Mouse (Mus musculus) CH12.LX (cell line): Measurements from ENCODE around the gene Macrod2. TPM values are rescaled to one million over a fixed set of nuclear protein-coding genes. Genes with fewer than 3 reads are reported as not detected.

Experiments used
- DNase-seq: peaks from one replicate; pipeline ENCODE4 v3.0.0-alpha.2; 2013; ENCODE audit errors: extremely low read depth
- H3K27ac ChIP-seq: 2 replicates; pipeline ENCODE4 v1.5.1; 2012; ENCODE audit warnings: low read depth, mild to moderate bottlenecking, control low read depth, moderate library complexity; ENCODE audit not compliant: insufficient read depth
- H3K27me3 ChIP-seq: replicated peaks from 2 replicates; pipeline ENCODE3; 2012; ENCODE audit warnings: inconsistent platforms
- H3K36me3 ChIP-seq, 2 experiments: replicated peaks in 1 of 2; 2 replicates each; pipeline versions ENCODE3 to v1.6.1; 2012; ENCODE audit warnings: inconsistent platforms in 1 of 2, low read length in 1 of 2, mild to moderate bottlenecking in 1 of 2, mixed read lengths in 1 of 2, moderate library complexity in 1 of 2; ENCODE audit not compliant: control insufficient read depth in 1 of 2, insufficient read depth in 1 of 2
- H3K4me1 ChIP-seq, 2 experiments: 2 replicates each; pipeline ENCODE4 v1.6.1; 2012; ENCODE audit warnings: inconsistent platforms in 1 of 2, moderate library complexity in 1 of 2; ENCODE audit not compliant: insufficient read depth in 2 of 2, control insufficient read depth in 1 of 2
- H3K4me2 ChIP-seq: 2 replicates; pipeline ENCODE4 v1.6.1; 2012; ENCODE audit warnings: low read depth, mild to moderate bottlenecking, control low read depth; ENCODE audit not compliant: poor library complexity, insufficient read depth, severe bottlenecking
- H3K4me3 ChIP-seq, 3 experiments: fragments of 150-350 bp in 1 of 3; sonication (generic) in 1 of 3; replicated peaks in 1 of 3; 2 replicates each; pipeline versions ENCODE3 to v1.5.1; 2011 to 2012; ENCODE audit warnings: low read depth in 2 of 3, low read length in 2 of 3, mild to moderate bottlenecking in 2 of 3, moderate library complexity in 2 of 3, control low read depth in 1 of 3, improper control_type of control experiment in 1 of 3, inconsistent platforms in 1 of 3, mixed read lengths in 1 of 3; ENCODE audit not compliant: poor library complexity in 1 of 3
- H3K79me2 ChIP-seq: replicated peaks from 2 replicates; pipeline ENCODE4 v1.6.1; 2012; ENCODE audit warnings: mild to moderate bottlenecking, moderate library complexity; ENCODE audit not compliant: control insufficient read depth, poor library complexity, insufficient read depth, severe bottlenecking; ENCODE audit errors: extremely low read depth
- H3K9ac ChIP-seq: 2 replicates; pipeline ENCODE4 v1.6.1; 2012; ENCODE audit warnings: low read depth, mild to moderate bottlenecking, control low read depth, moderate library complexity; ENCODE audit not compliant: insufficient read depth
- H3K9me3 ChIP-seq: replicated peaks from 2 replicates; pipeline ENCODE3; 2012; ENCODE audit warnings: low read length, inconsistent platforms, mixed read lengths
- CTCF ChIP-seq, 2 experiments: IDR thresholded peaks in 1 of 2; conservative IDR thresholded peaks in 1 of 2; 2 replicates each; pipeline ENCODE4 v1.5.1; 2011 to 2012; ENCODE audit warnings: low read depth in 2 of 2, low read length in 2 of 2, improper control_type of control experiment in 1 of 2, inconsistent platforms in 1 of 2, mild to moderate bottlenecking in 1 of 2, moderate library complexity in 1 of 2
- ETS1 ChIP-seq: conservative IDR thresholded peaks from 2 replicates; pipeline ENCODE4 v1.6.1; 2012; ENCODE audit warnings: low read depth, mild to moderate bottlenecking, inconsistent platforms, low read length, improper control_type of control experiment, moderate library complexity
- HCFC1 ChIP-seq: IDR thresholded peaks from 2 replicates; pipeline ENCODE4 v1.6.1; 2012; ENCODE audit warnings: low read depth, mild to moderate bottlenecking, inconsistent platforms, low read length, improper control_type of control experiment
- IRF4 ChIP-seq: IDR thresholded peaks from 2 replicates; pipeline ENCODE4 v1.6.1; 2014; ENCODE audit warnings: low read depth, mild to moderate bottlenecking, inconsistent platforms, low read length, improper control_type of control experiment
- MAX ChIP-seq: IDR thresholded peaks from 2 replicates; pipeline ENCODE4 v1.6.1; 2011; ENCODE audit warnings: low read length, improper control_type of control experiment
- MAZ ChIP-seq: IDR thresholded peaks from 2 replicates; pipeline ENCODE4 v1.6.1; 2012; ENCODE audit warnings: low read depth, mild to moderate bottlenecking, inconsistent platforms, low read length, improper control_type of control experiment, moderate library complexity
- NRF1 ChIP-seq: IDR thresholded peaks from 2 replicates; pipeline ENCODE4 v1.6.1; 2014; ENCODE audit warnings: low read depth, mild to moderate bottlenecking, inconsistent platforms, low read length, improper control_type of control experiment, moderate library complexity
- RCOR1 ChIP-seq: conservative IDR thresholded peaks from 2 replicates; pipeline ENCODE4 v1.6.1; 2012; ENCODE audit warnings: low read depth, mild to moderate bottlenecking, inconsistent platforms, low read length, improper control_type of control experiment
- SIN3A ChIP-seq: IDR thresholded peaks from 2 replicates; pipeline ENCODE4 v1.6.1; 2012; ENCODE audit warnings: low read length, improper control_type of control experiment, inconsistent platforms
- TBP ChIP-seq: conservative IDR thresholded peaks from 2 replicates; pipeline ENCODE4 v1.6.1; 2011; ENCODE audit warnings: low read depth, low read length, improper control_type of control experiment
- TCF12 ChIP-seq: IDR thresholded peaks from 2 replicates; pipeline ENCODE4 v1.6.1; 2014; ENCODE audit warnings: low read depth, mild to moderate bottlenecking, inconsistent platforms, low read length, improper control_type of control experiment
- ZKSCAN1 ChIP-seq: IDR thresholded peaks from 2 replicates; pipeline ENCODE4 v1.6.1; 2012; ENCODE audit warnings: low read depth, inconsistent platforms, low read length, improper control_type of control experiment, borderline replicate concordance
- ZMIZ1 ChIP-seq: IDR thresholded peaks from 2 replicates; pipeline ENCODE4 v1.6.1; 2012; ENCODE audit warnings: low read depth, mild to moderate bottlenecking, inconsistent platforms, low read length, improper control_type of control experiment
- dilution Hi-C: fragments of 300-500 bp; cut with MboI; formaldehyde crosslinking; loops from 2 replicates; pipeline ENCODE4 v1.14.3; 2020; ENCODE audit warnings: low sequenced_read_pairs; ENCODE audit not compliant: extremely low pct_unique_long_range_greater_than_20kb, extremely low pct_ligation_motif_present
- in situ Hi-C: fragments of 300-500 bp; cut with MboI; formaldehyde crosslinking; loops from 3 replicates; pipeline ENCODE4 v1.14.3; 2019; ENCODE audit warnings: low sequenced_read_pairs, low pct_ligation_motif_present, low pct_unique_long_range_greater_than_20kb, mixed read lengths
- polyA plus RNA-seq: library from polyadenylated mRNA; unstranded; fragments of >175 nt; gene quantifications from 2 replicates; pipeline ENCODE4 v1.2.1, GENCODE M21; 2012; ENCODE audit warnings: low read depth; ENCODE audit not compliant: insufficient read length
- total RNA-seq, 2 experiments: library from RNA; depleted of rRNA; stranded (reverse); fragments of 300-350 nt in 1 of 2; fragments of >200 nt in 1 of 2; gene quantifications; 2 replicates each; pipeline ENCODE4 v1.2.3; 2012 to 2014

Macrod2 gene
- total and polyA plus RNA-seq, 3 experiments, result not detected

DNA sequence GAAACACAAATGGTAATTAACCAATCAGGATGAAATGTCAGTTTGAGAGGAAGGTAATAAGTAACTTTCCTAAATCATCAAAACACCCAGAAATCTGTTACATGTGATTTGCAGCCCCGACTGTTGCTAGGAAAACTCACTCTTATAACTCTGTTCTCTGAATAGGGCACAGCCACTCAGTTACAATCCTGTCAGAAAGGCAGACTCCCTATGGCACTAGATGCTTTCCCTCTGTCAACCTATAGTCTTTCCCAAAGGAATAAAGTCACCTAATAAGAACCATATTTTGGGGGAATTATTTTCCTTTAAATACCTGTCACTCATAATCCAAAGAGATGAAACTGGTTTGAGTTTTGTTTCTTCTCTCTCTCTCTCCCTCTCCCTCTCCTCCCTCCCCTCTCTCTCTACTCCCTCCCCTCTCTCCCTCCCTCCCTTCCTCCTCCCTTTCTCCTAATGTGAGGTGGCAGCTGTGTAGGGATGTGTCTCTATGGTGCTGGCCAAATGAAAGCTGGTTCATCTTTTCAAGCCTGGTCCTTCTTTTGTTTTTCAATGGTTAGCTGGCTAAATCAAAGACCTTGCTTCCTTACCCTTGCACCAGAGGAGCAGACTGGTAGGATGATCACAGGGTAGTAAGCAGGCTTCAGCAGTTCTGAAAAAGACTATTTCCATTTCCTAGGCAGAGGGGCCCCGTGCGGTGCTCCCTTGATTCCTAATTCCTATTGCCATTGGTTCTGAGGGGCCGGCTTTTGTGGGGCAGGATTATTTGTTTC lies 661.8 kb downstream of the Macrod2 start:
- Histone ChIP-seq H3K36me3 (no peaks in the 10 kb centered on the region), H3K4me3 (no peak overlapping the region), H3K27me3 (no peaks in the 10 kb centered on the region), H3K9me3 (peaks cover 50% of the 10 kb centered on the region), H3K4me1 (no peaks in the 10 kb centered on the region), H3K9ac (no peak overlapping the region), H3K27ac (no peak overlapping the region), H3K4me2 (no peak overlapping the region), H3K79me2 (no peaks in the 10 kb centered on the region)
- TF ChIP-seq ZKSCAN1 (no peak), MAX (no peak), TCF12 (no peak), NRF1 (no peak), CTCF (conservative IDR thresholded peaks at IDR 0.05 in 1 of 2, IDR thresholded peaks at IDR 0.05 in 1 of 2; ENCODE audit: low read depth in 2 of 2, low read length in 2 of 2) (no peak), SIN3A (no peak), ZMIZ1 (no peak), IRF4 (no peak), TBP (no peak), ETS1 (no peak)
- dilution Hi-C loops (no loop called here), in situ Hi-C loops (no loop called here)
- DNase-seq, result no peak

DNA sequence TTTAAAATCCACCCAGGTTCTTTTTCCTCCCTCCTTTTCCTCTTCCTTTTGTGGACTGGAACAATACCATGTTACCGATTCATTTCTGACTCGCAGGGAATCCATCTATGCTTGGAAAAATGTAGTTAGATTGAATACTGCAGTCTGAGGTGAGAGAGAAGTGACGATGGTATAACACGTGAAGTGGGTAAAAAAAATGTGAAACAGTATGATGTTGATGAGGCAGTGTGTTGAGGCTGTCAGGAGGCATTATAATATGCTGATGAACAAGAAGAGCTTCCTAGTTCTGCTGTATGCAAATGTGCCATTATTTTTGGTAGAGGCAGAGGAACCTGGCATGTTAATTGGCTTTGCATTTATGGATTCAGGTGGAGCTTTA lies 662.3 kb downstream of the Macrod2 start:
- H3K27me3 ChIP-seq, result no peaks in the 10 kb centered on the region
- H3K4me3 ChIP-seq, result no peak overlapping the region
- H3K79me2 ChIP-seq, result no peaks in the 10 kb centered on the region
- TF ChIP-seq MAZ, result no peak
- no peak for TF ChIP-seq HCFC1
- no peak for TF ChIP-seq IRF4
- TF ChIP-seq RCOR1, result no peak
- TF ChIP-seq, all 38 proteins: peak for 0
- Histone ChIP-seq H3K9ac (no peak overlapping the region), H3K27ac (no peak overlapping the region), H3K4me1 (no peaks in the 10 kb centered on the region), H3K4me2 (no peak overlapping the region), H3K36me3 (no peaks in the 10 kb centered on the region), H3K9me3 (peaks cover 48% of the 10 kb centered on the region)
- dilution Hi-C loops (no loop called here), in situ Hi-C loops (no loop called here)
- no peak for DNase-seq
